Mouse (Mus musculus): ENCODE measurements at regions not wholly inside any gene's neighbourhood (a gene's known extent, or its start where the extent isn't known, plus 50 kb on each side); places are given as distances from the start of the nearest gene placed in this dataset.

GRCm38 (mm10) chr11:65490426-65490825 lies 220.6 kb upstream of the Myocd start:
- no peak for DNase-seq

DNA sequence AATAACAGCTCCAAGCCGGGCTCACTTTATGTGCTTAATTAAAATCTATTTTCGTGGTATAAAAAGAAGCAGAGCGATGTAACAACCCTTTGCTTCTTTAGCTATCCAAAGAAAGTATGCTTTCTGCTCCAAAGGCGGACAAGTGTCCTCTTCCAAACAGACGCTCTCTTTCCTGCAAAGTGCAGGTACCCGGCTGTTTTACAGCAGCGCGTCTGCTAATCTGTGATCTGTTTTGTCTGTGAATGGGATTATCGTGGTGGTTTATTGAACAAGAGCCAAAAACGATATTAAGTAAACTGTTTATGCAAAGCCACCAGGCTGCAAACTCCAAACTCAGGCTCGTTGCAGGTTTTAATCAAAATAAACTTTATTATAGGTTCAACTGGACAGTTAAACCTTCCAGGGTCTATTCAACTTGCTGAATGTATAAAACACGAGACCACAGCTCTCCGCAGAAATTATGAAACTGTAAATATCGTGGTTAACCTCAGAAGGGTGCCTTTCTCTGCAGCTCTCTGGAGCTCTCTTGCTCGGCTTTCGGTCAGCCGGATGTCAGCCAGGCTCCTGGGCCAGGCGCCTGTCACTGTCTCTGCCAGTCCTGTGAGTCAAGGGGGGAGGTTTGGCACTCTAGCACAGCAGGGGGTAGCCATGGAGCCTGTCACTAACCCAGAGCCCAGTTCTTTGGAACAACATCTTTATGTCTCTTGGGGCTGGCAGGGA lies 206.2 kb upstream of the Myocd start:
- DNase-seq = no peak

DNA sequence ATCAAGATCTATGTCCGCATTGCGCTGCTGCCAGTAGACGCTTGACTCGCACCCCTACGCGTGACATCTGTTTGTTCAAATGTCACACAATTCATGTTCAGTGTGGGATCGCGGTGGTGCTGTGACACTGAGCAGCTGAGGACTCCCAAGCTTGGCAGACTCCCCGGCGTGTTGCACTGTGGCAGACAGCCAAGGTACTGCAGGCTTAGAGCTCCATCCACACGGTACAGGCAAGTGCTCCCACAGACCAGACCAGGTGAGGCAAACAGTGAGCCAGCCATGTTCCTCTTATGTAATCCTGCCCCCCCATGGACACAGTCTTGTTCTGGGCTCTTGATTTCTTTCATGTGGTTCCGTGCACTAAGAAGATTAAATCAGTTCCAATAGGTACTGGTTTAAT lies 205.5 kb upstream of the Myocd start:
- peak; percentile 8 to 14 for DNase-seq

- no peak for DNase-seq
Measured at GRCm38 (mm10) chr11:65469762-65470741, 200.3 kb upstream of the Myocd start.

DNA sequence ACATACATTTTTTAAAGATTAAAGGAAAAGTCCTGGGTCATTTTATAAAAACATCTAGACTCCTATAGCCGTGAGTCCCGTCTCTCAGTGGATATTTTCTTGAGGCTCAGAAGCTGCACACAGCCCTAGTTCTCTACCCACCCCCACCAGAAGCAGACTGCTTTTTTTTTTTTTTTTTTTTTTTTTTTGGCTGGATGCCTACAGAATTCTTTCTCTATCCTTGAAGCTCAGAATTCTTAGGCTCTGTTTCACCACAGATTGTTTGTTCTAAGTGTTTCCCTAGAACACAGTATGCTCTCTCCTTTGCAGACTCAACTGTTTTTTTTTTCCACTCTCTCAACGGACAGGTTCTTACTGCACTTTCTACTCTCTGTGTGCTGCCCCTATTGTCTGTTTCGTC lies 191.3 kb upstream of the Myocd start:
- no peak for DNase-seq

DNA sequence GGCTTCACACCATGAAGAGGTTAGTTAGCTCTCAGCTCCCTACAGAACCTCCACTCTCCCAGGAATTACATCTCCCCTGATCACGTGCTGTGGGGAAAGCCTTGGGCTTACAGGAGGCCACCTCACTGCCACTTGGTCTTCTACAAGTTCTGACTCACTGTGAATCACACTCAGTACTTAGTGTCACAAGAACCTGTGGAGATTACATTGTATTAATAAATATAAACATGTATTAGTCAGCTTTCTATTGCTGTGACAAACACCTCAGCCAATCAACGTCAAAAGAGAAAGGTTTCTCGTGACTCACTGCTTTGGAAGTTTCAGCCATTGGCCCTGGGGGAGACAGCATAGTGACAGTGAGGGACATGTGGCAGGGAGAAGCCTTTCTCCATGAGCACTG lies 178.6 kb upstream of the Myocd start:
- no peak for DNase-seq

DNA sequence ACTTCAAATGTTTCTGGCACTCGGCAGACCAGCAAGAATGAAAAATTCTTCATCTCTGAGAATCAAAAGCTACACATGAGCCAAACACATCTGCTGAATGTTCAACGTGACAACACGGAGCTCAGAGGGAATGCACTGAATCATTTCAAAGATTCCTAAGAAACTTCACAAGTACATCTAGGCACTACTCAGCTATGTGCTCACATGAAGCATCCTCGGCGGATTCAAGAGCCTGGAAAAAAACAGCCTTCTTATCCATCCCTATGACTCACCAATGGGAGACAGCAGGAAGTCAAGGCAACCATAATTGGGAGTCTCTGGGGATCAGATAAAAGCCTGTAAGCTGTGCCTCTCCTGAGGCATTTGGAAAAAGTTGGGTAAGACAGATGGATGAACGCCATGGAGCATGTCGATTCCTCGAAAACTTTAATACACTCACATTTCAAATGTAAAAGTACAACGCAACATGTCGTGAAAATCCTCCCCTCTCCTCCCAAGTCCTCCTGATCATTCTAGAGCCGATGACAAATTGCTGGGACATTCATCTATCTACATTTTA lies 173.8 kb upstream of the Myocd start:
- DNase-seq = no peak

DNA sequence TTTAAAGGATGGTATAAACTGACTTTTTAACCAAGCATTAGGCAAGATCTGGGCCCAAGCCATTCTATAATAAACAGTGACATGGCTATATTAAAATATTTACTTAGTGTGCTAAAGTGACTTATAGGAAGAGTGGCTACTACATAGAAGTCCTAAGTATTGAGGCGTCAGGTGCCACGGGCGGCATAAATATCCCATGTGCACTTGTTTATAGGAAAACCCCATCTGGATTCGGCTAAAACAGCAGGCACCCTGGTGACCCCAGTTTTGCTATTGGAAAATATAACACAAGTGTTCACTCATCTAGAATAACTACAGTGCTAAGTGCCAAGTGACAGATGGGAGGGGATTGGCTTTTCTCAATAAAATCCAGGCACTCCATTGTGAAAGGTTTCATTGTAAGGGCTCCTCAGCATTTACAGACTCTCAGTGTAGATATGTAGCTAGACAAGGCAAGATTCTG lies 165.9 kb upstream of the Myocd start:
- DNase-seq = no peak

DNA sequence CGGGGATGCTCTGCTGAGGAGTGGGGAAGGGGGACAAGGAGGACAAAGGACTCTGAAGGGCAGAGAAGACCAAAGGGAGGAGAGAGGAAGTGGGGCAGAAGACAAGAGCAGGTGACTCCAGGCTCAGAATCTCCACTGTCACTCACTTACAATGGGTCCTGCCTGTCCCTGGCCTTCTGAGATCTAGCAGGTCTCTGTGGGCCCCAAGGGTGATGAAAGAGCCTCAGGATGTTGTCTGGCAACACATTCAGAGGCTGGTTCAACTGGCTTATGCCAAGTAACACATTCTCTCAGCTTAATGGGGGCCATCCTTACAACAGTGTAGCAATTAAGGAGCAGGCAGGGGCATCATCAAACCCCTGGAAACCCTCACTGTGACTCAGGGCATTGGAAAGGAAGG lies 152.1 kb upstream of the Myocd start:
- DNase-seq = no peak

DNA sequence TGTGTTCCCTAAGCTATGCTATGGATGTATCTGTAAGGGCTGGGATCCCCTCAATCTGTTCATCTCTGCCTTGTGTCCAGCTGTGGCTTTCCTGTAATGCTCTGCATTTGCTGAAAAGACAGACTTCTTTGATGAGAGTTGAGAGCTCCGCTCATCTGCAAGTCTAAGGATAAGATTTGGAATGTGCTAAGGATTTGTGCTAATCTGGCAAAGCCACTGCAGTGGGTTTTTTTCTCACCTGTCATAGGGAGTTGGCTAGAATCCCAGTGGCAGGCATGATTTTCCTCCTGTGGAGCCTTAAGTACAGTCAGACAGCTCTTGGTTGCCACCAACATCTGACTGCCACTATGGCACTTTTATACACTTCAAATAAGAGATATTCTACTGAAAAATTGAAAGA lies 138.8 kb upstream of the Myocd start:
- DNase-seq = no peak

- no peak for DNase-seq
Measured at GRCm38 (mm10) chr11:65402460-65403154, 132.8 kb upstream of the Myocd start.

DNA sequence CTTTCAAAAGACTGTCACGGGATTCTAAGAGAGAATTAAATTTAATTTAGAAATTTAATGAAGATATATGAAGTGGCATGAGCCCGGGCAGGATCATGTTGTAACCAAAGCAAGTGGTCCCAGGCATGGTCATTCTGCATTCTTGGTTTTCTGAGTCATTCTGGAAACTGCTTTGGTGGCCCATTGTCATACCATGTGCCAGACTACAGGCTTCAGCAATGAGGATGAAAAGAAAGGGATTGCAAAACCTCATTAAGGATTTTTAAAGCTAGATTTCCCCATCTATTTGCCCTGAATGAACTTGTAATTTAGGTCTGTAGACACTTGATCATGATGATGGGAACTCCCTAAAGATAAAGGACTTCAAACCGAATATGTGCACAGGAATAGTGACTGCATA lies 119.4 kb upstream of the Myocd start:
- DNase-seq = no peak

DNA sequence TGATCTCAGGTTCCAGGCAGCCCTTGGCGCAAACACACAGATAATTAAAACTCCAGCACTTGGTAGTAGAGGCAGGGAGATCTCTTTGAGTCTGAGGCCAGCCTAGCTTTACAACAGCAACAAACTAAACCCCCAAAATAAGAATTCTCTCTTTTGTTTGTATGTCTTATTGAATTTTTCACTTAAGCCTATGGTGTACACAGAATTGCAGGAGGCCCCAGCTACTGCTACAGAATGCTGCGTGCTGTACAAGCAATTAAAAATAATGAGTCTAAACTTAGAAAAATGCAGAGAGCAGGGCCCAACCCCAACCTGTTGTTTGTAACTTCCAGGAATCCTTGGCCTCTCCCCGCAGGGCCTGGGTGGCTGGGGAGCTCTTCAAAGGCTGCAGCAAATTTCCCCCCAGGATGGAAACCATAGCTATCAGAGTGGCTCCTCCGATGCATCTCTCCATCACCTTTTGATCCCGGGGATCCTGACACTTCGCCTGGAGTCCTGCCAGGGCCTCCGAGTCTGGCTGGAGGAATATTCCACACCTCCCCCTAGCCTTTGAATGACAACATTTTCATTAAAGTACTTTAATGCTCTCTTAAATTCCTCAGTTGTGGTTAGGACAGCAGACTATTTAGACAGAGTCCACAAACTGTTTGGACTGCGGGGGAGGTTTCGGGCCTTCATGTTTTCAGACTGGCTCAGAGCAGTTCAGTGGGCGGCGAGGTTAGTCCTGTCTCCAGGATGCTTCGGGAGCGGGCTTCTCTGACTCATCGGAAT lies 116.7 kb upstream of the Myocd start:
- DNase-seq = no peak

DNA sequence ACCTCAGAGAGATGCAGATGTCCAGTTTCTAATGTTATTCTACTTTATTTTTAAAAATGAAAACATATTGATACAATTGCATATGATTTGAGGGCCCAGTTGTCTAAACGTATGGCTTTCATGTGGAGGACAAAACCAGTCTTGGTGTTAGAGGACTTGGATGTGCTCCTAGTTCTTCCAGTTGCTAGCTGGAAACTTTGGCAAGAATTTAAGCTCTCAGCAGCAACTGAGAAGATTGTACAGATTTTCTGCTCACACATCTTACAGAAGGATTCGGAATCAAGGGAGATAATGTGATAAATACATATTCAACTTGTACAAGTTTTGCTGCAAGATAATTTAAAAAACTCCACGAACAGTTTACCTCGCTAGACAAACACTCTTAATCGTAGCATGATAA lies 105.6 kb upstream of the Myocd start:
- no peak for DNase-seq

- DNase-seq = no peak
Measured at GRCm38 (mm10) chr11:65373136-65373535, 103.3 kb upstream of the Myocd start.

GRCm38 (mm10) chr11:65372309-65372811 lies 102.6 kb upstream of the Myocd start:
- DNase-seq = no peak

DNA sequence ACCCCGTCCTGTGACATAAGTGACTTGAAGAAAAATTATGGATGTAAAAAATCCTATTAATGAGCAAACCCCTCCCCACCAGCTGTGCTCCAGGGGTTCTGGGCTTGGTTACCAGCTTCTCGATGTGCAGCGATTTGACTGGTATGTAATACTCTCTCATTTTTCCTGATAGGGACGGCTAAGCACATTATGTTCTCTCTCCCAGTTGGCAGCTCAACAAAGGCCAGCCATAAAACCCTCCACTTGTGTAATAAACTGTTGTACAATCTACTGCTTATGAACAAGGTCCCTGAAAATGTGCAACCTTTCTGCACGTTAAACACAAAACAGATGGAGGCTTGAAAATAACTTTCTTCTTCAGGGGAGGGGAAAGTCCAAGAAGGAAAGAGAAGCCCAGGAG lies 98.0 kb upstream of the Myocd start:
- no peak for DNase-seq

GRCm38 (mm10) chr11:65366677-65367370 lies 97.0 kb upstream of the Myocd start:
- peak in 1 of 2 experiments; percentile 13 for DNase-seq

DNA sequence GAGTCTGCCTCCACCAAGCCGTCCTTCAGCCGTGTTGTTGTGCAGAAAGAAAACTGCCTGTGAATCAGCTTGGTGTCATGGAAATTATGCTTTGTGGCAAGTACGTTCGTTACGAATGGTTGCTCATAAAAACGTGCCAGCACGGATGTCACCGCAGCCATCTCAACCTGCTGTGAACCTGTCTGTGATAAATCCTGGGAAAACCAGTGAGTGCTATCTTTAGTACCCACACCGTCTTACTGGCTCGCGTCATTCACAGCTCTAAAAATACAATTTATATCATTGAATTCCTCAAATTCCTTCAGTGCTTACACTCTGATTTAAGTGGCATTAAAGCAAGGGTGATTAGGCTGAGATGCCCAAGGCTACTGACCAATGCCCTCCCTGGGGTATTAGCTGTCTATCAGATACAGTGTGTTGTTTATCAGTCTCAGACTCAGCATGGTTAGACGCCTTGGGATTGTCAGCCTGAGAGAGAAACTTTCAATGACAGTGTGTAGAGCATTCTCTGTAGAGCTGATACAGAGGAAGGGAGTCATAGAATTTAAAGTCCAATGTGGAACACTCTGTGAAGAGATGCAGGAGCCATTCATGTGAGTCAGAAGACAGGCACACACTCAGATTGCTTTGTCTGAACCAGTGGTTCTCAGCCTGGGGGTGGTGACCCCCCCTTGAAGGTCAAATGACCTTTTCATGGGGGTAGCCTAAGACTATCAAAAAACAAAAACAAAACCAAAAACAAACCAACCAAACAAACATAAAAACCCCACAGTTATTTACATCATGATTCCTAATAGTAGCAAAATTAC lies 96.2 kb upstream of the Myocd start:
- DNase-seq = no peak

GRCm38 (mm10) chr11:65364910-65365309 lies 95.1 kb upstream of the Myocd start:
- DNase-seq = no peak

GRCm38 (mm10) chr11:65363846-65364245 lies 94.1 kb upstream of the Myocd start:
- DNase-seq = no peak
